ENCODE assay signal across 22 mouse cellular contexts in the genomic region with DNA sequence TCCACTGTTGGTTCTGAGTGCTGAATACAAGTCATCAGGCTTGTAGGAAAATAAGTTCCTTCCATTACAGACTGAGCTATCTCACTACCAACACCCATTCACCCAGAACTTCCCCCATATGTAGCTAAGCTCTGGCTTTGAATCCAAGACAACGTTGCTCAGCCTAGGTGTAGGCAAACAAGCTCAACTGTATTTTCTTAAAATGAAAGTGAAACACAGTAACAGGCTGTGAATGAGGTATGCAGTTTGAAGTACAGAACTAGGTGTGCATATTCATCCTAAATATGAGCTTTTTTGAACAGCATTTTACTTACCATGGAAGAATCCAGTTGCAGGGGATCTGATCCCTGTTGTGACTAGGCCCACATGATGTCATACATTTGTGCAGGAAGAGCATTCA.
"Had no signal": no experiment of that assay in that cellular context is flagged by ENCODE, and none has a peak within 500 bp of the region (broad histone marks: within the 10 kb centered on the region; RNA-seq: fewer than 3 reads in every experiment).

No protein-coding gene starts in this region.

- H3K4me1 ChIP-seq: midbrain, embryonic 13.5 days; midbrain, embryonic 15.5 days; neural tube, embryonic 13.5 days; neural tube, embryonic 15.5 days had no signal

- H3K9me3 ChIP-seq: lung, embryonic 15.5 days; megakaryocyte, embryonic 14.5 days; midbrain, embryonic 13.5 days; midbrain, embryonic 15.5 days; neural tube, embryonic 13.5 days; neural tube, embryonic 15.5 days had no signal

- H3K27ac ChIP-seq: lung, embryonic 15.5 days; macrophage; midbrain, embryonic 13.5 days; midbrain, embryonic 15.5 days; neural tube, embryonic 13.5 days; neural tube, embryonic 15.5 days had no signal

- H3K4me3 ChIP-seq: lung, embryonic 15.5 days; megakaryocyte, embryonic 14.5 days; midbrain, embryonic 13.5 days; midbrain, embryonic 15.5 days; myocyte; neural tube, embryonic 13.5 days; neural tube, embryonic 15.5 days had no signal

- ATAC-seq: liver, postnatal 0 days; lung, postnatal 0 days; midbrain, embryonic 13.5 days; midbrain, embryonic 15.5 days had no signal

- H3K4me2 ChIP-seq: lung, embryonic 15.5 days; midbrain, embryonic 11.5 days; midbrain, embryonic 13.5 days; midbrain, embryonic 15.5 days; neural tube, embryonic 13.5 days; neural tube, embryonic 15.5 days had no signal

- H3K27me3 ChIP-seq: lung, embryonic 15.5 days; megakaryocyte, embryonic 14.5 days; midbrain, embryonic 13.5 days; midbrain, embryonic 15.5 days; neural tube, embryonic 13.5 days; neural tube, embryonic 15.5 days had no signal

- DNase-seq: liver, postnatal 0 days; lung, adult 2 months; lung, postnatal 14 days; lung, postnatal 36 days; retina, postnatal 1 day; right cerebral cortex, adult 18-20 months; right cerebral cortex, postnatal 25 days; right cerebral cortex, postnatal 4 days; spleen, adult 18-20 months; thymus, adult 18-20 months; thymus, postnatal 14 days; thymus, postnatal 36 days had no signal

- H3K9ac ChIP-seq: liver, postnatal 0 days; lung, embryonic 15.5 days; midbrain, embryonic 13.5 days; midbrain, embryonic 15.5 days; neural tube, embryonic 13.5 days; neural tube, embryonic 15.5 days had no signal
